Mouse (Mus musculus) cortical plate, adult 2 months (tissue): Measurements from ENCODE around the gene Fam126b.

Experiments
- CTCF ChIP-seq: fragments of 200-500 bp; IDR thresholded peaks from 2 replicates; pipeline ENCODE4 v1.5.1; 2011; ENCODE audit warnings: mild to moderate bottlenecking, control low read depth, low read length; ENCODE audit not compliant: insufficient read depth; ENCODE audit errors: extremely low read depth
- POLR2A ChIP-seq: fragments of 200-500 bp; IDR thresholded peaks from 2 replicates; pipeline ENCODE4 v1.6.1; 2011; ENCODE audit warnings: mild to moderate bottlenecking, low read length, control low read depth; ENCODE audit not compliant: insufficient read depth; ENCODE audit errors: extremely low read depth

GRCm38 (mm10) chr1:58570437-58570836 is 15.7 kb downstream of the Fam126b start:
- TF ChIP-seq CTCF (no peak), POLR2A (no peak)
